Mouse (Mus musculus): ENCODE results near the gene Rapsn.

The Rapsn gene

DNA sequence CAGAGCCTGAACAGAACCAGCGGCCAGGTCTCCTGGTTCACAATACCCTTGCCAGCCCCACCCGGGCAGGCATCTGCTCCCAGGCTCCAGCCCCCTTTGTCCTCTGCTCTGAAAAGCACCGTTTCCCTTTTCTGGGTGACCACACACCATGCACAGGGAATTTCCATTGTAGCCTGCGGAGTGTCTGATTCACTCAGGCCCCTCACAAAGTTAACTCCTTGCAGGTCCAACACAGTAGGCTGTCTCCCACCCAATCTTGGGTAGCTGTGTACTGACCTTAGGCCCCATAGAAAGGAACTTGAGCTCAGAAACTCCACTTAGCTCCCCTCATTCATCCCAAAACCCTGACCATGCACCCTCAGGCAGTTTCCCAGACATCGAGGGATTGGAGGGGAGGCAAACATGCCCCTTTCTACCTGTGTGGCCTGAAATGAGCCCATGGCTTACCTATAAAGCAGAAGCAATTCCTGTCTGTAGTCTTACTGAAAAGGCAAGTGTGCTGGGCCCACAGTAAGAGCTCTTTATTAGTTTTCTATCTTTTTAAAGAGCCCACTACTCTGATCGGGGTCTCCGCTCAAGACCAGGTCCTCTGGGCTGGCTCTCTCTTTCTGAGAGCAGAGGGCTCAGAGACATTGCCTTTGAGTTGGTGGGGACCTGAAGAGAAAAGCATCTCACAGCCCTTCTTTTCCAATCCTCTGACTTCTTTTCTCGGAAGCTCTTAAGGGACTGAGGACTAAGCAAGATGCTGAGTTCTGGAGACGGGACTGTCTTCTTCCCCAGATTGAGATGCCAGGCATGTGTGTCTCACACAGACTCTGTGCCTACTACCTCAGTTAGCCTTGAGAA lies 51.2 kb downstream of the Rapsn start:
- H3K9me3 ChIP-seq (ENCODE audit: low read length) = no peaks in the 10 kb centered on the region
- H3K4me3 ChIP-seq (replicated peaks; ENCODE audit: low read length) = no peak overlapping the region
- TF ChIP-seq CTCF (conservative IDR thresholded peaks at IDR 0.05; ENCODE audit: low read length) (no peak), POU5F1 (IDR thresholded peaks at IDR 0.05; ENCODE audit: borderline replicate concordance, low read length) (no peak), NANOG (IDR thresholded peaks at IDR 0.05; ENCODE audit: borderline replicate concordance, low read length) (no peak)

DNA sequence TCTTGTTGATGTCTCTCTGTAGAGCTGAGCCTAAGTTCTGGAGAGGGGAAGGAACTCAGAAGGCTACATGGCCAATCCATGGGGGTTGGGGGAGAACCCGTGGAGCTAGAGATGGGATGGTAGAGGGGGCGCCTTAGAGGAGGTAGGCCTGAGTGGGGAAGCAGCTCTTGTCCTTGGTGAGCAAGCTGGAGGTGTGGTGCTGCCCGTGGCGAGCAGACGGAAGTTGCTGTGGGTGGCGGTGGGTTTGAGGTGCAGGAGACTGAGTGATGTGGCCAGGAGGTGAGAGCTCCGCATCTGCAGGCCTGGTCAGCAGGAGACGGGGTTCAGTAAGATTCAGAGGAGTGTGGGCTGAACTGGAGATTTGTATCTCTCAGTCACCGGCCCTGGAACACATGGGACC lies 52.0 kb downstream of the Rapsn start:
- Histone ChIP-seq H3K27me3 (ENCODE audit: insufficient read depth, low read length) (peaks cover 52% of the 10 kb centered on the region), H3K36me3 (ENCODE audit: insufficient read depth, low read length) (no peaks in the 10 kb centered on the region), H3K4me3 (replicated peaks; ENCODE audit: low read length) (no peak overlapping the region)

More for the DNA sequence above, 51.2 kb downstream of the Rapsn start:
- peaks cover 59% of the 10 kb centered on the region for H3K27me3 ChIP-seq (ENCODE audit: insufficient read depth, low read length)
- H3K36me3 ChIP-seq (ENCODE audit: insufficient read depth, low read length) = no peaks in the 10 kb centered on the region
- peaks cover 25% of the 10 kb centered on the region for H3K4me1 ChIP-seq (replicated peaks; ENCODE audit: low read depth, low read length)

DNA sequence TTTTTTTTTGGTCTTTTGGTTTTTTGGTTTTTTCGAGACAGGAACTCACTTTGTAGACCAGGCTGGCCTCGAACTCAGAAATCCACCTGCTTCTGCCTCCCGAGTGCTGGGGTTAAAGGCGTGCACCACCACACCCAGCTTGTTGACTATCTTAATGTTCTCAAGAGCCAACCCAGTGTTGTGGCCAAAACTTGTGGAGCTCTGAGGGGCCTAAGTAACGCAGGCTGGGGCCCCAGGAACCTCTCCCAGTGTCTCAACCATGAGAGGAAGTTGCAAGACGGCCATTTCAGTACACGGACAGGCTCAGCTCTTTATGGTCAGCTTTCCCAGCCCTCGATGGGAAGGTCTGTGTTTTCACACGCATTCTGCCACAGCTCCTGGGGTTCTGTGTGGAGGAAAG lies 53.6 kb downstream of the Rapsn start:
- H3K9me3 ChIP-seq (ENCODE audit: low read length) = no peaks in the 10 kb centered on the region
- peaks cover 43% of the 10 kb centered on the region for H3K27me3 ChIP-seq (ENCODE audit: insufficient read depth, low read length)
- no peak overlapping the region for H3K4me3 ChIP-seq (replicated peaks; ENCODE audit: low read length)
- H3K36me3 ChIP-seq (ENCODE audit: insufficient read depth, low read length) = no peaks in the 10 kb centered on the region
- TF ChIP-seq CTCF (conservative IDR thresholded peaks at IDR 0.05; ENCODE audit: low read length) (no peak), NANOG (IDR thresholded peaks at IDR 0.05; ENCODE audit: borderline replicate concordance, low read length) (no peak), POU5F1 (IDR thresholded peaks at IDR 0.05; ENCODE audit: borderline replicate concordance, low read length) (no peak)
- H3K4me1 ChIP-seq (replicated peaks; ENCODE audit: low read depth, low read length) = peaks cover 20% of the 10 kb centered on the region

More for the DNA sequence above, 52.0 kb downstream of the Rapsn start:
- Histone ChIP-seq H3K9me3 (ENCODE audit: low read length) (no peaks in the 10 kb centered on the region), H3K4me1 (replicated peaks; ENCODE audit: low read depth, low read length) (peaks cover 25% of the 10 kb centered on the region)
- TF ChIP-seq NANOG (IDR thresholded peaks at IDR 0.05; ENCODE audit: borderline replicate concordance, low read length) (no peak), POU5F1 (IDR thresholded peaks at IDR 0.05; ENCODE audit: borderline replicate concordance, low read length) (no peak), CTCF (conservative IDR thresholded peaks at IDR 0.05; ENCODE audit: low read length) (no peak)

DNA sequence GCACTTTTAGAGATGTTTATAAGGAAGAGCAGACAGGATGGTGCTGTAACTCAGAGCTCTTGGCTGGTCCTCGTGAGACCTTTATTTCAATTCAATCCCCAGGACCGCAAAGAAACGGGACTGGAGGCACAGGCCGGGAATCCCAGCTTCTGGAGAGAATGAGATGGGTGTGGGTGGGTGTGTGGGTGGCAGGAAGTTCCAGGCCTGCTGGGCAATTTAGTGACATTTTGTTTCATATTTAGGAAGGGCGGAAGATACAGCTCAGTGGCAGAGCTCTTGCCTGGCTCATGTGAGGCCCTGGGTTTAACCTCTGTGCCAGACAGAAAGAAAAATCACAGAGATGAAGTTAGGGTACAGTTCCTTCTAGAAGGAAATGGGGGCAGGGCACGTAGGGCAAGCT lies 54.8 kb downstream of the Rapsn start:
- TF ChIP-seq POU5F1 (IDR thresholded peaks at IDR 0.05; ENCODE audit: borderline replicate concordance, low read length) (no peak), CTCF (conservative IDR thresholded peaks at IDR 0.05; ENCODE audit: low read length) (no peak)
- no peak overlapping the region for H3K4me3 ChIP-seq (replicated peaks; ENCODE audit: low read length)
- no peaks in the 10 kb centered on the region for H3K36me3 ChIP-seq (ENCODE audit: insufficient read depth, low read length)
- peaks cover 36% of the 10 kb centered on the region for H3K27me3 ChIP-seq (ENCODE audit: insufficient read depth, low read length)
- H3K4me1 ChIP-seq (replicated peaks; ENCODE audit: low read depth, low read length) = peaks cover 11% of the 10 kb centered on the region
- no peaks in the 10 kb centered on the region for H3K9me3 ChIP-seq (ENCODE audit: low read length)

DNA sequence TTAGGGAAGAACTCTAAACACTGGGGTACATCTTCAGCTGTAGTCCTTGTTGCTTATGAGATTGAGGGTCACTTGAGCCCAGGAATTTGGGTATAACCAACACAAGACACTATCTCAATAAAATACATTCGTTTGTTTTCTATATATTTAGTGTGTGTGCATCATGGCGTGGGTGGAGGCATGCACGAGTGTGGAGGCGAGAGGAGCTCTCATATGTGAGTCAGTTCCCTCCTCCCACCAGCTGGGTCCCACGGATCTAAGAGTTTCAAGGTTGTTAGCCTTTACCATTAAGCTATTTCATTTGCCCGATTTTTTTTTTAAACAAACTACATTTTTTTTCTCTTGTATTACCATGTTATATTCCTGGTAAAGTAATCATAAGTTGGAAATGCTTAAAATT lies 55.4 kb downstream of the Rapsn start:
- peaks cover 30% of the 10 kb centered on the region for H3K27me3 ChIP-seq (ENCODE audit: insufficient read depth, low read length)
- TF ChIP-seq POU5F1 (IDR thresholded peaks at IDR 0.05; ENCODE audit: borderline replicate concordance, low read length) (no peak), CTCF (conservative IDR thresholded peaks at IDR 0.05; ENCODE audit: low read length) (no peak), NANOG (IDR thresholded peaks at IDR 0.05; ENCODE audit: borderline replicate concordance, low read length) (no peak)
- H3K4me1 ChIP-seq (replicated peaks; ENCODE audit: low read depth, low read length) = peaks cover 9% of the 10 kb centered on the region
- no peaks in the 10 kb centered on the region for H3K36me3 ChIP-seq (ENCODE audit: insufficient read depth, low read length)
- H3K4me3 ChIP-seq (replicated peaks; ENCODE audit: low read length) = no peak overlapping the region
- H3K9me3 ChIP-seq (ENCODE audit: low read length) = no peaks in the 10 kb centered on the region
